Mouse (Mus musculus): ENCODE measurements around the gene Fam98b. TPM values are rescaled to one million over a fixed set of nuclear protein-coding genes. Genes with fewer than 3 reads are reported as not detected.

The Fam98b gene
- total RNA-seq, 4 experiments from 2014 or later: 47.7 to 55.1 (median 48.9) TPM

DNA sequence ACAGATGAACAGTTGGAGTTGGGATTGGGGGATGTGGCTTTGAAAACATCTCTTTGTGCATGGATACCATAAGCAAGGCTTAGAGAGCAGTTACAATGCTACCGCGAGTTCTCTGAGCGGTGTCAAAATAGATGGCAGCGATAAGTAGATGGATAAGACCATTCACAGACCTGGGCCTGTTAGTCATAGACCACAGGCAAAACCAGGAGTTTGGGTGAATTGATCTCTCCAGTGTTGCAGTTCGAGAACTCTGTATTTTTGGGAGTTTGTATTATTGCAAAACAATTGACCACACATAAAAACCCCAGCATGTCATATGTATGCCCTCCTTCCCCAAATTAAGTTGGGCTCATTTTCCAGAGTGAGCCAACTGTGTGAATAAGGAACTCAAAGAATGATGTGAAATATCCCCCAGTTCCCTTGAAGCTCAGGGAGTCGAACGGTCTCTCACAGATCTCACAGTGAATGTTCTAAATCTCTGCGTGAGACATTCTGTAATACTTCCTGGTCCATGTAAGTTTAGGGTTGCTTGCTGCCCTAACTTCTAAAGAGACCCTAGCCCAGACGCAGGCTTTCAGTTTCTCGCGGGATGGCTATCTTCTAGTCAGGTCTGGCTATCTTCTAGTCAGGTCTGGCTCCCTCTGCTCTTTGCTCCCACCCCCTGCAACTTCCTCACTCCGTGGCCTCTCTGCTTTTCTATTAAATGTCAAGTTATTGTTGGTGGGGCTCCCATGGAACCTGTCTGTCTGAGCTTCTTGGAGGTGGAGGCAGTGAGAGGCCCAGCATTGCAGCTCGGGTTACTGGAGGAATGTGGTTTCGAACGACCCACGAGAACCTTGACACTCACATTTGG is 50.3 kb downstream of the Fam98b start:
- DNase-seq (ENCODE audit: low spot score in 2 of 2): no peak

GRCm38 (mm10) chr2:117303391-117304350 is 54.1 kb downstream of the Fam98b start:
- no peak for DNase-seq (ENCODE audit: low spot score in 2 of 2)

DNA sequence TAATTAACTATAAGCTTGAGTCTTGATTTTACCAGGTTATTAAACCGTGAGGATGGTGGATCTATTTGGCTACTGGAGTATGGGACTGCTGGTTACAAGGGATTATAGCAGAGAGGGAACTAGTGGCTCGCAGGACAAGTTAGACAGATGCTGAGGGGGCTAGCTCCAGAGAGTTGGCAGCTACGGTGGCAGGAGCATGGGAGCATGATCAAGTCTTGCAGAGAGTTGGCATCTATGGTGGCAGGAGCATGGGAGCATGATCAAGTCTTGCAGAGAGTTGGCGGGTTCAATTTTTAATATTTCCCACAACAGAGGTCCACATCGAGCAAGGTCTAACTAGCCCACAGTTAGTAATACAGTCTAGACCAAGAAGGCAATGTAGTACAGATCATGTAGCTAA is 55.4 kb downstream of the Fam98b start:
- DNase-seq (ENCODE audit: low spot score in 2 of 2): no peak

DNA sequence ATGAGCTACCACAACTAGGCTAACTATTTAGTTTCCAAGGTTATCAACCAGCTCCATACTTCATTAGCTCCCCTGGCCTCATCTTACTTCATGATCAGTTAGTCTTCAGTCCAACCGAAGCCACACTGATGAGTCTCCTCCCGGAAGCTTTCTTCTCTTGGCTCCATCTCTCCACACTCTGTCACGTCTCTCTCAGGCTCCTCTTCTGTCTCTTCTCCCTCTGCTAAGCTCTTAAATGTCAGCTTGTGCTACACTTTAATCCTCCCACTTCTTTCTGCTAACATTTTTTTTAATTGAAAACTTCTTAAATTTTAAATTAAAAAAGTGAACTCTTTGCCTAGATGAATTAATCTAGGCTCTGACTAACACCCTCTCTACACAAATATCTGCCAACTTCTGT is 58.4 kb downstream of the Fam98b start:
- DNase-seq (ENCODE audit: low spot score in 2 of 2): no peak

GRCm38 (mm10) chr2:117309046-117309445 is 59.5 kb downstream of the Fam98b start:
- no peak for DNase-seq (ENCODE audit: low spot score in 2 of 2)

GRCm38 (mm10) chr2:117311349-117311748 is 61.8 kb downstream of the Fam98b start:
- no peak for DNase-seq (ENCODE audit: low spot score in 2 of 2)

DNA sequence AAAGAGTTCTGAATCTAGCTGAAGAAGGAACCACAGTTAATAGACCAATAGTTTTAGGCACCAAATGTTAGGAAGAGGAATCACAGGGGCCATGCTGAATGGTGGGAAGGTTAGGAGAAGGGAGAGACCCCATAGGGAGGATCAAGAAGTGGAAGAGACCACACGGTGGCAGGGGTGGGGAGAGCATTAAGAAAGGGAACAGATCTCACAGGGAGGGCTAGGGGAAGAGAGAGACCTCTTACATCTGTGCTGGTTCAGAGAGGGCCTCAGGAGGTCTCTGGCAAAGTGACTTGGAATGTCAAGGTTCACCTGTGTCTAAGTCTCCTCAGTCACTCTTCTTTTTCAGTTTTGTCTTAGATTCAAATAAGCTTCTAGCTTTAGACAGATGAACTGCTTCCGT is 62.5 kb downstream of the Fam98b start:
- DNase-seq (ENCODE audit: low spot score in 2 of 2): no peak

GRCm38 (mm10) chr2:117312441-117312895 is 62.9 kb downstream of the Fam98b start:
- DNase-seq (ENCODE audit: low spot score in 2 of 2): no peak

DNA sequence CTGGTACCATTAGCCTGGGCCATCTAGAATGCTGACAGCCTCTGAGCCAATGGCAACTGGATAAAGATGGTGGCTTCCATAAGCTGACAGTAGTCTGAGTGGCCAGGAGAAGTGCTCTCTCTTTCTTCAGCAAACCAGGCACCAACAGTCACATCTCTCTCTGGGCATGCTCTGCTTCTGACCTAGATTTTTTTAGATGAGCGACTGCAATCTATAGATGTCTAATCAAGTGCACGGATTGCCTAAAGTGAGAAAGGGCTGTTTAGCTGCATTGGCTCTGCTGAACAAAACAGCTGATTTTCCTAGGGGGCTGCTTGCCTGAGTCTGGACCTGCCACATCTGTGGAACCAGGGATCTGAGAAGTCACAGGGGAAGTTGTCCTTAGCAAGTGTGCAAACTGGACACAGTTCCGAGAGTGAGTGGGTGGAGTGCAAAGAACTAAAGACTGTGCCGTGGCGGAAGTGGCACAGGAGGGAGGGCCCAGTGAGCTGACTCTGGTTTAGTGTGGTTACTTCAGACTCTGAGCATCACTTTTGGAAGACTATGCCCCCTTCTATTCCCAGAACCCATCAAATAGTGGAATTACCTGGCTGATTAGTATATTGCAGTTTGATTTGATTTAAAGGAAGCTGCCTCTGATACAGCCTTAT is 64.2 kb downstream of the Fam98b start:
- no peak for DNase-seq (ENCODE audit: low spot score in 2 of 2)

DNA sequence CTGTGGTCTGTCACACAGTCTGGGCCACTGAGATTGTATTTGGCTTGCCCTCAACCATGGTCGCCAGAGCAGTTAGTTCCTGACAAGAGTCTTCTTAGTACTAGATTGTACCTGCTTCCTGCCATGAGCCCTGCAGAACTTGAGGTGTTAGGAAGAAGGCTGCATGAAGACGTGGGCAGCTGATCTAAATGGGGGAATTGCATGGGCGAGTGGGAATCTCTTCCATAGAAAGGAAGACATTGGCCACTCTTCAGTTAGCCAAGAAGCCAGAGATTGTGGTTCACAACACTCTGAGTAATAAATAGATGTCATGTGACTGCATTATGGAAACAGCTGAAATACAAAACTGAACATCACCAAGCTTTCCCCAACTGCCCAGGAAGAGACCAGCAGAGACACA is 69.5 kb downstream of the Fam98b start:
- DNase-seq (ENCODE audit: low spot score in 2 of 2): no peak

Other genes starting within 250 kb of the Fam98b start
- gene Spred1, start 128.4 kb upstream of the Fam98b start, total RNA-seq (2022): 100 to 1,000 TPM; 108 to 149 (median 118) TPM
- 100 to 1,000 TPM; 303 to 368 (median 336) TPM for gene Rasgrp1, start 93.3 kb downstream of the Fam98b start, total RNA-seq (2022)

Measured in left cerebral cortex, adult 8-10 months (tissue).